Mouse (Mus musculus) left cerebral cortex, adult 6 months (tissue): Measurements from ENCODE around the gene Cacna1i. TPM values are rescaled to one million over a fixed set of nuclear protein-coding genes. Genes with fewer than 3 reads are reported as not detected.

ENCODE experiments used
- long read RNA-seq, 2 experiments: library from polyadenylated mRNA; unstranded; transcript quantifications; one replicate each; pipeline ENCODE4 v2.0.0; 2019 to 2020
- polyA plus RNA-seq: library from polyadenylated mRNA; unstranded; fragments of <200 nt; fragmentation: Nextera tagmentation; gene quantifications from 2 replicates; pipeline ENCODE4 v1.2.3, GENCODE M21; 2021

Gene Cacna1i
- 2.2 and 2.9 TPM in 2 replicates for polyA plus RNA-seq
- long read RNA-seq, experiment 1, partial matches to known transcripts = 5 of 27 reads
- long read RNA-seq, experiment 1, other reads (novel, unspliced or antisense) = 22 of 27 reads
- long read RNA-seq, experiment 2, partial matches to known transcripts = 0 of 10 reads
- long read RNA-seq, experiment 2, other reads (novel, unspliced or antisense) = 10 of 10 reads

DNA sequence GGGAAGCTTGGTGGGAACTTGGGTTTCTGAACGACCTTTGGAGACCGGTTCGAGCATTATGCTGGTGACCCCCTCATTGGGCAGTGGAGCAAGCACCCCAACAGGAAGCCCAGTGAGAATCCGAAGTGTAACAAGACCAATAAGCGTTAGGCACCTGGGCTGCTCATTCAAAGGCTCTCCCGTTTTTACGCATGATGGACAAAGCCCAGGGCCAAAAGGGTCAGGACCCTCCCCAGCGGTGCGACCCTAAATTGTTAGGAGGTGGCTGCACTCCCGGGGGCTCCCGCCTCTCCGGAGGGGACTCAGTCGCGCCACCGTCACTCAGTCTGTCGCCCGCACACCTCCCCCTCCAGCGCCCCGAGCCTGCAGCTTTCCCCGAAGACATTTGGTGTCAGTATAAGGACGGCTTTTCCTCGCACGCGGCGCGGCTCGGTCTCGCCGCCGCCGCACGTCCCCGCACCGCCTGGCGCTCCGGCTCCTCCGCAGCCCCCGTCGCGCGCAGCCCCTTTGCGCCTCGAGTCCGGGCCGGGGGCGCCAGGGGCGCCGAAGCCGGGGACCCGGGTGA, at the start of gene Cacna1i:
Gene Cacna1i, plus strand, starts transcription at position 388 of the 565 bp plus-strand sequence.

DNA sequence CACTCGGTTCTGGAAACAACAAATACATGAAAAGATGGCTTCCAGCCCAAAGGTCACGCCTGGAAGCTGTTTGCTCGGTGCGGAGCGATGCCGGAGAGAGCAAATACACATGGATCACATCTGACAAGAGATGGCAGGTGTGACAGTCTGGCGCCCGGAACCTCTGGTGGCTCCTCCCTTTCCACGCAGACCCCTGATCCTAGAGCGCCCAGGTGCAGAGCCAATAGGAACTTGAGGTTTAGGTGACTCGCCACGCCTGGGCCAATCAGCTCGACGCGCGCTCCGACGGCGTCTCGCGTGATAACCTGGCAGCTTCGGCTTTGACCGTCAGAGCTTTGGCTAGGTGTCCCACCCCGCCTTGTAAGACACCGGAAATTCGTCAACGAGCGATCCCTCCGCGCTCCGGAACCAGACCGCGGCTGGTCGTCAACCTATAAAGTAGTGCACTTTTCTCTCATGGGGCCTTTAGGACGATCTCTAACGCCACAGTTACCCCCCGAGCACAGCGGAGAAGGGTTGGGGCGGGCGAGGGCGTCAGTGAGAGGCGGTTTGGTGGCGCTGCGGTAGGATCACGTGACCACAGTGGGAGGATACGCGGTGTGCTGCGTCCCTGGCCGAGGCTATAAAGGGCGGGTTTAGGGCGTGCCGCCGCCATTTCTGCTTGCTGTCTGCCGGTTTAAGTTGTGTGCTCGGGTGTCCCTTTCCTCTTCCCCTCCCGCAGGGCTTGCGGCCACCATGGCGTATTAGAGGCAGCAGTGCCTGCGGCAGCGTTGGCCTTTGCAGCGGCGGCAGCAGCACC, 32.0 kb upstream of the Cacna1i start, which contains the start of gene Atf4:
Gene Atf4, plus strand, starts transcription at position 338 of the 799 bp plus-strand sequence.

DNA sequence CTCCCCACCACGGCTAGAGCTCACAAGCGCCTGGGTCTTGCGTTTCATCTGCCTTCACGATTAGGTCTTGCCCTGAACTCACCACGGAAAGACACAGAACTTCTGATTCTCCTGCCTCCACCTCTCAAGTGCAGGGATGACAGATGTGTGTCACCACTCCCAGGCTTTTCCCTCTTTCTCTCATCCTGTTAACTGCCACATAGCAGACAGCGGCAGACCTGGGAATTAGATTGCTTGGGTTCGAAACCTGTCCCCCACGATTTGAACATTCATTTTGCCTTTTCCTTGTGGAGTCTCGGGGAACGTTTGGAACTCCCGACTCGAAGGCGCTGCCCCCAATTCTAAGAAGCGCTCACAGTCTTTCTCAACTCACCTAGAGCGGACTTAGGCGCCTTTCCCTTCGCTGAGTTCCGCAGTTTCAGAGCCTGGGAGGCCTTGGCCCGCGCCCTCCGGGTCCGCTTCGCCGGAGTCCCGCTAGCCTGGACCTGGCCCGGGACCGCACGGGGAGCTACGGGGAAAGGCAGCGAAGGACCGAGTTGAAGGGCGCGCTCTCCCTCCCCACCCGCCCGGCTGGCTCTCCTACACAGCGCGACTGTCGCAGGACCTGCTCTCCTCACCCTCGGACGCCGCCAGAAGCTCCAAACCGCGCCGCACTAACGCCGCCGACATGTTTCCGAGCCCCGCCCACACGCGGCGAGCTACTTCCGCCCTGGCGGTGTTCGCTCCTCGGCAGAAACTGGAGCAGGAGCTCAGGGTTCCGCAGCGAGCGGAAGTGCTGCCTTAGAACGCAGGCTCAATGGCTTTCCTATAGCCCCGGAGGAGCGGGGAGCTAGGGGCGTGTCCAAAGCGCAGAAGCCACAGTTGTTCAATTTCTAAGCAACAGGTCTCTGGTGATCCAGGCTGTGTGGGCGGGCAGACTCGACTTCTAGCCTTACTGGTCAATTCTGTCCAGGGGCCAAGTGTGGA, 23.1 kb upstream of the Cacna1i start, which contains the start of gene Rps19bp1:
Gene Rps19bp1, minus strand, starts transcription at position 706 of the 966 bp plus-strand sequence.

Other genes with a start within 250 kb of the Cacna1i start
- gene Syngr1, start 195.9 kb upstream of the Cacna1i start, polyA plus RNA-seq = 126 and 202 TPM in 2 replicates
- 1,493 and 2,101 TPM in 2 replicates for gene Rpl3, start 195.4 kb upstream of the Cacna1i start, polyA plus RNA-seq
- gene Tab1, start 154.1 kb upstream of the Cacna1i start, polyA plus RNA-seq = 13.0 and 16.6 TPM in 2 replicates
- gene Mgat3, start 113.5 kb upstream of the Cacna1i start, polyA plus RNA-seq = 14.3 and 15.9 TPM in 2 replicates
- gene Mief1, start 53.2 kb upstream of the Cacna1i start, polyA plus RNA-seq = 10.7 and 13.6 TPM in 2 replicates
- not detected in 2 replicates for gene AC140267.1, start 51.4 kb upstream of the Cacna1i start, polyA plus RNA-seq
- 85.3 and 101 TPM in 2 replicates for gene Atf4, start 32.1 kb upstream of the Cacna1i start, polyA plus RNA-seq
- gene Rps19bp1, start 22.9 kb upstream of the Cacna1i start, polyA plus RNA-seq = 104 and 108 TPM in 2 replicates